Mouse (Mus musculus): ENCODE measurements at regions not wholly inside any gene's neighbourhood (a gene's known extent, or its start where the extent isn't known, plus 50 kb on each side); places are given as distances from the start of the nearest gene placed in this dataset.

- 60% methylated on average over 7 of the region's 7 CpGs for WGBS
Observed at GRCm38 (mm10) chr5:111648481-111648880, 85.2 kb upstream of the Gm26897 start.

GRCm38 (mm10) chr5:111649012-111649411, 84.7 kb upstream of the Gm26897 start:
- peak overlapping the region; percentile 11; the same call in 1 of the 2 replicates for H3K4me3 ChIP-seq
- no peaks in the 10 kb centered on the region for H3K9me3 ChIP-seq (replicated peaks)
- no peaks in the 10 kb centered on the region for H3K36me3 ChIP-seq
- H3K27me3 ChIP-seq (ENCODE audit: low read depth, poor library complexity, severe bottlenecking): peaks cover 15% of the 10 kb centered on the region
- 27% methylated on average over 10 of the region's 10 CpGs for WGBS
- peak; percentile 83 for DNase-seq (ENCODE audit: low spot score)
- peak overlapping the region; percentile 79 for H3K27ac ChIP-seq (replicated peaks)
- peaks cover 60% of the 10 kb centered on the region for H3K4me1 ChIP-seq

More at GRCm38 (mm10) chr5:111648481-111648880, 85.2 kb upstream of the Gm26897 start:
- DNase-seq (ENCODE audit: low spot score): no peak
- peak overlapping the region; percentile 79 for H3K27ac ChIP-seq (replicated peaks)
- H3K36me3 ChIP-seq: no peaks in the 10 kb centered on the region
- H3K27me3 ChIP-seq (ENCODE audit: low read depth, poor library complexity, severe bottlenecking): peaks cover 15% of the 10 kb centered on the region
- no peak overlapping the region for H3K4me3 ChIP-seq
- H3K4me1 ChIP-seq: peaks cover 62% of the 10 kb centered on the region
- no peaks in the 10 kb centered on the region for H3K9me3 ChIP-seq (replicated peaks)

GRCm38 (mm10) chr5:111652472-111652871, 81.3 kb upstream of the Gm26897 start:
- WGBS: 51% methylated on average over 2 of the region's 2 CpGs
- Histone ChIP-seq H3K4me3 (no peak overlapping the region), H3K9me3 (replicated peaks) (peaks cover 6% of the 10 kb centered on the region; the same call in 1 of the 2 replicates), H3K36me3 (no peaks in the 10 kb centered on the region), H3K27me3 (ENCODE audit: low read depth, poor library complexity, severe bottlenecking) (peaks cover 15% of the 10 kb centered on the region), H3K4me1 (peaks cover 44% of the 10 kb centered on the region), H3K27ac (replicated peaks) (peak overlapping the region; percentile 53)
- DNase-seq (ENCODE audit: low spot score): no peak

- 79% methylated on average over 2 of the region's 2 CpGs for WGBS
- DNase-seq (ENCODE audit: low spot score): no peak
Observed at GRCm38 (mm10) chr5:111656436-111656835, 77.3 kb upstream of the Gm26897 start.

GRCm38 (mm10) chr5:111657759-111658429, 75.8 kb upstream of the Gm26897 start:
- no peaks in the 10 kb centered on the region for H3K36me3 ChIP-seq
- no peak overlapping the region for H3K4me3 ChIP-seq
- 98% methylated on average over 3 of the region's 3 CpGs for WGBS
- H3K27me3 ChIP-seq (ENCODE audit: low read depth, poor library complexity, severe bottlenecking): peaks cover 21% of the 10 kb centered on the region
- peak overlapping the region; percentile 52; the same call in 1 of the 2 replicates for H3K27ac ChIP-seq (replicated peaks)
- peaks cover 6% of the 10 kb centered on the region; the same call in 1 of the 2 replicates for H3K9me3 ChIP-seq (replicated peaks)
- peaks cover 39% of the 10 kb centered on the region for H3K4me1 ChIP-seq
- DNase-seq (ENCODE audit: low spot score): no peak

More at GRCm38 (mm10) chr5:111656436-111656835, 77.3 kb upstream of the Gm26897 start:
- Histone ChIP-seq H3K27me3 (ENCODE audit: low read depth, poor library complexity, severe bottlenecking) (peaks cover 12% of the 10 kb centered on the region; the same call in 1 of the 2 replicates), H3K36me3 (no peaks in the 10 kb centered on the region), H3K4me3 (no peak overlapping the region), H3K27ac (replicated peaks) (no peak overlapping the region), H3K4me1 (peaks cover 44% of the 10 kb centered on the region), H3K9me3 (replicated peaks) (peaks cover 6% of the 10 kb centered on the region; the same call in 1 of the 2 replicates)

- no peak for DNase-seq (ENCODE audit: low spot score)
- Histone ChIP-seq H3K4me1 (peaks cover 47% of the 10 kb centered on the region), H3K27me3 (ENCODE audit: low read depth, poor library complexity, severe bottlenecking) (peaks cover 28% of the 10 kb centered on the region), H3K9me3 (replicated peaks) (peaks cover 6% of the 10 kb centered on the region; the same call in 1 of the 2 replicates), H3K36me3 (no peaks in the 10 kb centered on the region), H3K4me3 (no peak overlapping the region), H3K27ac (replicated peaks) (peak overlapping the region; percentile 85)
- 98% methylated on average over 3 of the region's 3 CpGs for WGBS
Observed at GRCm38 (mm10) chr5:111659229-111659628, 74.5 kb upstream of the Gm26897 start.

GRCm38 (mm10) chr5:111660447-111660846, 73.3 kb upstream of the Gm26897 start:
- WGBS: 32% methylated on average over 10 of the region's 10 CpGs
- Histone ChIP-seq H3K9me3 (replicated peaks) (peaks cover 6% of the 10 kb centered on the region; the same call in 1 of the 2 replicates), H3K4me1 (peaks cover 58% of the 10 kb centered on the region), H3K27me3 (ENCODE audit: low read depth, poor library complexity, severe bottlenecking) (peaks cover 40% of the 10 kb centered on the region), H3K27ac (replicated peaks) (peak overlapping the region; percentile 85), H3K36me3 (no peaks in the 10 kb centered on the region), H3K4me3 (peak overlapping the region; percentile 18; the same call in 1 of the 2 replicates)
- DNase-seq (ENCODE audit: low spot score): peak; percentile 77

- WGBS: 78% methylated on average over 6 of the region's 6 CpGs
- H3K4me1 ChIP-seq: peaks cover 62% of the 10 kb centered on the region
Observed at GRCm38 (mm10) chr5:111660968-111661367, 72.8 kb upstream of the Gm26897 start.

GRCm38 (mm10) chr5:111661971-111662370, 71.8 kb upstream of the Gm26897 start:
- Histone ChIP-seq H3K27ac (replicated peaks) (peak overlapping the region; percentile 85), H3K4me1 (peaks cover 63% of the 10 kb centered on the region)
- WGBS: 93% methylated on average over 12 of the region's 12 CpGs

More at GRCm38 (mm10) chr5:111660968-111661367, 72.8 kb upstream of the Gm26897 start:
- no peak for DNase-seq (ENCODE audit: low spot score)
- peaks cover 5% of the 10 kb centered on the region; the same call in 1 of the 2 replicates for H3K9me3 ChIP-seq (replicated peaks)
- H3K36me3 ChIP-seq: no peaks in the 10 kb centered on the region
- peak overlapping the region; percentile 85 for H3K27ac ChIP-seq (replicated peaks)
- H3K4me3 ChIP-seq: peak overlapping the region; percentile 18; the same call in 1 of the 2 replicates
- peaks cover 42% of the 10 kb centered on the region for H3K27me3 ChIP-seq (ENCODE audit: low read depth, poor library complexity, severe bottlenecking)

GRCm38 (mm10) chr5:111663831-111664230, 69.9 kb upstream of the Gm26897 start:
- Histone ChIP-seq H3K36me3 (no peaks in the 10 kb centered on the region), H3K4me1 (peaks cover 60% of the 10 kb centered on the region), H3K4me3 (no peak overlapping the region), H3K27me3 (ENCODE audit: low read depth, poor library complexity, severe bottlenecking) (peaks cover 42% of the 10 kb centered on the region), H3K9me3 (replicated peaks) (peaks cover 9% of the 10 kb centered on the region), H3K27ac (replicated peaks) (peak overlapping the region; percentile 63; the same call in 1 of the 2 replicates)
- no peak for DNase-seq (ENCODE audit: low spot score)
- WGBS: 85% methylated on average over 7 of the region's 7 CpGs

More at GRCm38 (mm10) chr5:111661971-111662370, 71.8 kb upstream of the Gm26897 start:
- Histone ChIP-seq H3K36me3 (no peaks in the 10 kb centered on the region), H3K27me3 (ENCODE audit: low read depth, poor library complexity, severe bottlenecking) (peaks cover 42% of the 10 kb centered on the region), H3K9me3 (replicated peaks) (no peaks in the 10 kb centered on the region), H3K4me3 (no peak overlapping the region)
- peak; percentile 15 for DNase-seq (ENCODE audit: low spot score)

- Histone ChIP-seq H3K36me3 (no peaks in the 10 kb centered on the region), H3K4me3 (no peak overlapping the region), H3K27ac (replicated peaks) (peak overlapping the region; percentile 63), H3K9me3 (replicated peaks) (peaks cover 14% of the 10 kb centered on the region), H3K27me3 (ENCODE audit: low read depth, poor library complexity, severe bottlenecking) (peaks cover 34% of the 10 kb centered on the region), H3K4me1 (peaks cover 45% of the 10 kb centered on the region)
- WGBS: 82% methylated on average over 19 of the region's 19 CpGs
- DNase-seq (ENCODE audit: low spot score): no peak
Observed at GRCm38 (mm10) chr5:111665406-111665805, 68.3 kb upstream of the Gm26897 start.

GRCm38 (mm10) chr5:111666007-111666406, 67.7 kb upstream of the Gm26897 start:
- WGBS: 81% methylated on average over 8 of the region's 8 CpGs

GRCm38 (mm10) chr5:111667901-111668300, 65.8 kb upstream of the Gm26897 start:
- Histone ChIP-seq H3K27ac (replicated peaks) (no peak overlapping the region), H3K4me1 (peaks cover 28% of the 10 kb centered on the region), H3K4me3 (no peak overlapping the region), H3K27me3 (ENCODE audit: low read depth, poor library complexity, severe bottlenecking) (peaks cover 21% of the 10 kb centered on the region), H3K36me3 (no peaks in the 10 kb centered on the region), H3K9me3 (replicated peaks) (peaks cover 14% of the 10 kb centered on the region)
- DNase-seq (ENCODE audit: low spot score): peak; percentile 28
- WGBS: 71% methylated on average over 3 of the region's 3 CpGs

More at GRCm38 (mm10) chr5:111666007-111666406, 67.7 kb upstream of the Gm26897 start:
- Histone ChIP-seq H3K27me3 (ENCODE audit: low read depth, poor library complexity, severe bottlenecking) (peaks cover 34% of the 10 kb centered on the region), H3K27ac (replicated peaks) (peak overlapping the region; percentile 50; the same call in 1 of the 2 replicates), H3K9me3 (replicated peaks) (peaks cover 14% of the 10 kb centered on the region), H3K4me1 (peaks cover 39% of the 10 kb centered on the region), H3K36me3 (no peaks in the 10 kb centered on the region), H3K4me3 (no peak overlapping the region)
- DNase-seq (ENCODE audit: low spot score): no peak

All from midbrain, embryonic 10.5 days (tissue).